17 mouse cellular contexts compared by ENCODE assay signal in genomic region chr7:28860898-28861297, GRCm38 (mm10). TPM values are rescaled to one million over a fixed set of nuclear protein-coding genes. Genes with fewer than 3 reads are reported as not detected.
A peak's percentile ranks its signal among the peaks of the same experiment; 100 is the strongest.
DNase-seq lines count a peak whose midpoint lies in the region; ATAC-seq and TF ChIP-seq lines count a peak whose summit lies in the region.
"Had no signal": no experiment of that assay in that cellular context is flagged by ENCODE, and none has a peak within 500 bp of the region (broad histone marks: within the 10 kb centered on the region; RNA-seq: fewer than 3 reads in every experiment).

No protein-coding gene starts in this region.

- 89% methylated on average over 6 of the region's 6 CpGs for WGBS in kidney, postnatal 0 days

- no peaks in the 10 kb centered on the region for H3K27me3 ChIP-seq in kidney, postnatal 0 days (ENCODE audit: insufficient read depth, low read length)
- H3K27me3 ChIP-seq in E14TG2a.4 (ENCODE audit: insufficient read depth, low read length), result peaks cover 19% of the 10 kb centered on the region
- H3K27me3 ChIP-seq: neural tube, embryonic 13.5 days had no signal

- no peak overlapping the region for H3K4me2 ChIP-seq in kidney, postnatal 0 days (ENCODE audit: low read length)
- H3K4me2 ChIP-seq: neural tube, embryonic 13.5 days had no signal

- DNase-seq in kidney, postnatal 0 days (ENCODE audit: low spot score), result no peak
- DNase-seq in kidney, adult 18-20 months, result no peak
- peak; percentile 24 for DNase-seq in A20 (ENCODE audit: low read depth, low spot score)
- DNase-seq in induced T-regulatory cell, adult 2 months (ENCODE audit: low read depth), result peak; percentile 56
- DNase-seq: cerebellum, adult 18-20 months; gastrocnemius, postnatal 36 days; kidney, adult 8-10 months had no signal

- TF ChIP-seq CTCF in kidney, postnatal 0 days (IDR thresholded peaks at IDR 0.05; ENCODE audit: low read depth), result 0 out of 2 replicates have a peak, but pooled peaks have one; percentile 25
- TF ChIP-seq CTCF in E14TG2a.4 (conservative IDR thresholded peaks at IDR 0.05; ENCODE audit: low read length), result peak; percentile 71

- no peaks in the 10 kb centered on the region for H3K36me3 ChIP-seq in kidney, postnatal 0 days (ENCODE audit: insufficient read depth, low read length)
- no peaks in the 10 kb centered on the region for H3K36me3 ChIP-seq in E14TG2a.4 (ENCODE audit: insufficient read depth, low read length)
- H3K36me3 ChIP-seq: G1E; hindbrain, embryonic 10.5 days; neural tube, embryonic 13.5 days had no signal

- H3K4me3 ChIP-seq in kidney, postnatal 0 days (replicated peaks; ENCODE audit: low read depth, low read length), result no peak overlapping the region
- no peak overlapping the region for H3K4me3 ChIP-seq in E14TG2a.4 (replicated peaks; ENCODE audit: low read length)
- H3K4me3 ChIP-seq: hindbrain, embryonic 10.5 days; neural tube, embryonic 13.5 days had no signal

- H3K4me1 ChIP-seq in kidney, postnatal 0 days (replicated peaks; ENCODE audit: insufficient read depth, low read length), result peaks cover 4% of the 10 kb centered on the region; the same call in 1 of the 2 replicates
- peaks cover 32% of the 10 kb centered on the region for H3K4me1 ChIP-seq in E14TG2a.4 (replicated peaks; ENCODE audit: low read depth, low read length)

- no peak for ATAC-seq in kidney, postnatal 0 days (replicated peaks; ENCODE audit: low FRiP score, low read depth)
- no peak for ATAC-seq in erythroblast, adult 5-6 weeks (replicated peaks; ENCODE audit: low FRiP score, poor library complexity, severe bottlenecking)
- no peak for ATAC-seq in erythroid progenitor cell, adult 5-6 weeks (replicated peaks; ENCODE audit: low FRiP score, poor library complexity, severe bottlenecking)
- ATAC-seq: forebrain, embryonic 16.5 days; midbrain, embryonic 16.5 days had no signal

- H3K27ac ChIP-seq in kidney, postnatal 0 days, result no peak overlapping the region
- H3K27ac ChIP-seq: hindbrain, embryonic 10.5 days; macrophage; neural tube, embryonic 13.5 days had no signal

- no peak overlapping the region for H3K9ac ChIP-seq in kidney, postnatal 0 days (ENCODE audit: low read depth, low read length)
- H3K9ac ChIP-seq: neural tube, embryonic 13.5 days had no signal

- H3K9me3 ChIP-seq in kidney, postnatal 0 days (replicated peaks; ENCODE audit: low read length), result no peaks in the 10 kb centered on the region
- no peaks in the 10 kb centered on the region for H3K9me3 ChIP-seq in E14TG2a.4 (ENCODE audit: low read length)
- H3K9me3 ChIP-seq: neural tube, embryonic 13.5 days had no signal

RNA-seq across cellular contexts. Expression of gene Lgals7, which starts 2.8 kb away (rescaled TPM):
- polyA plus RNA-seq in kidney, postnatal 0 days (2015; fragmentation: Nextera tagmentation; extraction: Ambion mirVana), result 1.3 and 1.7 TPM in 2 replicates
- not detected in 2 replicates for total RNA-seq in erythroblast, adult 5-6 weeks (2015; ENCODE audit: low replicate concordance)
- not detected in 2 replicates for total RNA-seq in erythroblast, adult 5-6 weeks (2017; ENCODE audit: low replicate concordance)
- not detected in 2 replicates for total RNA-seq in erythroid progenitor cell, adult 5-6 weeks (2015; ENCODE audit: low replicate concordance)
- not detected in 2 replicates for total RNA-seq in erythroid progenitor cell, adult 5-6 weeks (2017; ENCODE audit: low replicate concordance)
- total RNA-seq: gastrocnemius, postnatal 36 days; left cerebral cortex, postnatal 36 days had no signal
- polyA plus RNA-seq: macrophage had no signal

RNA-seq across cellular contexts. Expression of gene Capn12, which starts 20.3 kb away (rescaled TPM):
- polyA plus RNA-seq in kidney, postnatal 0 days (2015; fragmentation: Nextera tagmentation; extraction: Ambion mirVana), result 0.34 and 0.47 TPM in 2 replicates
- total RNA-seq in erythroblast, adult 5-6 weeks (2015; ENCODE audit: low replicate concordance), result not detected in 2 replicates
- total RNA-seq in erythroblast, adult 5-6 weeks (2017; ENCODE audit: low replicate concordance), result 0.26 and 0.42 TPM in 2 replicates
- total RNA-seq in erythroid progenitor cell, adult 5-6 weeks (2015; ENCODE audit: low replicate concordance), result not detected in 2 replicates
- 1.2 TPM in 1 of 2 replicates, not detected in the other for total RNA-seq in erythroid progenitor cell, adult 5-6 weeks (2017; ENCODE audit: low replicate concordance)
- polyA plus RNA-seq: hindbrain, embryonic 10.5 days had no signal

RNA-seq across cellular contexts. Expression of gene Lgals4, which starts 27.2 kb away (rescaled TPM):
- polyA plus RNA-seq in kidney, postnatal 0 days (2015; fragmentation: Nextera tagmentation; extraction: Ambion mirVana), result 10.8 and 10.9 TPM in 2 replicates
- total RNA-seq in erythroblast, adult 5-6 weeks (2015; ENCODE audit: low replicate concordance), result 1.7 TPM in 1 of 2 replicates, not detected in the other
- total RNA-seq in erythroblast, adult 5-6 weeks (2017; ENCODE audit: low replicate concordance), result 2.4 TPM in 1 of 2 replicates, not detected in the other
- total RNA-seq in erythroid progenitor cell, adult 5-6 weeks (2015; ENCODE audit: low replicate concordance), result not detected in 2 replicates
- total RNA-seq in erythroid progenitor cell, adult 5-6 weeks (2017; ENCODE audit: low replicate concordance), result 0.91 and 1.5 TPM in 2 replicates

RNA-seq across cellular contexts. Expression of gene Ech1, which starts 35.9 kb away (rescaled TPM):
- polyA plus RNA-seq in kidney, postnatal 0 days (2015; fragmentation: Nextera tagmentation; extraction: Ambion mirVana), result 330 and 348 TPM in 2 replicates
- 36.6 and 59.0 TPM in 2 replicates for total RNA-seq in erythroblast, adult 5-6 weeks (2015; ENCODE audit: low replicate concordance)
- 23.2 and 31.8 TPM in 2 replicates for total RNA-seq in erythroblast, adult 5-6 weeks (2017; ENCODE audit: low replicate concordance)
- 34.2 and 61.2 TPM in 2 replicates for total RNA-seq in erythroid progenitor cell, adult 5-6 weeks (2015; ENCODE audit: low replicate concordance)
- total RNA-seq in erythroid progenitor cell, adult 5-6 weeks (2017; ENCODE audit: low replicate concordance), result 10.6 and 14.1 TPM in 2 replicates

RNA-seq across cellular contexts. Expression of gene Hnrnpl, which starts 52.6 kb away (rescaled TPM):
- polyA plus RNA-seq in kidney, postnatal 0 days (2015; fragmentation: Nextera tagmentation; extraction: Ambion mirVana), result 232 TPM in 2 replicates
- total RNA-seq in erythroblast, adult 5-6 weeks (2015; ENCODE audit: low replicate concordance), result 98.6 and 172 TPM in 2 replicates
- total RNA-seq in erythroblast, adult 5-6 weeks (2017; ENCODE audit: low replicate concordance), result 98.1 and 140 TPM in 2 replicates
- 215 and 258 TPM in 2 replicates for total RNA-seq in erythroid progenitor cell, adult 5-6 weeks (2015; ENCODE audit: low replicate concordance)
- total RNA-seq in erythroid progenitor cell, adult 5-6 weeks (2017; ENCODE audit: low replicate concordance), result 202 and 252 TPM in 2 replicates

Comparison
In these comparisons a context has a peak if more than half of its experiments do, and no peak if none do; other contexts are left out.
1. DNase-seq: peak in A20 (single experiment) and induced T-regulatory cell, adult 2 months (single experiment); none in kidney, postnatal 0 days (single experiment) and kidney, adult 18-20 months (single experiment).